Mouse (Mus musculus): Measurements from ENCODE around the gene Snx4. TPM values are rescaled to one million over a fixed set of nuclear protein-coding genes. Genes with fewer than 3 reads are reported as not detected.

Gene Snx4
- polyA plus RNA-seq (2014; fragmentation: Illumina TruSeq; extraction: RNeasy Lipid Tissue Mini Kit (QIAGEN cat#74804); ENCODE audit: low read depth, low replicate concordance): 29.5 TPM

DNA sequence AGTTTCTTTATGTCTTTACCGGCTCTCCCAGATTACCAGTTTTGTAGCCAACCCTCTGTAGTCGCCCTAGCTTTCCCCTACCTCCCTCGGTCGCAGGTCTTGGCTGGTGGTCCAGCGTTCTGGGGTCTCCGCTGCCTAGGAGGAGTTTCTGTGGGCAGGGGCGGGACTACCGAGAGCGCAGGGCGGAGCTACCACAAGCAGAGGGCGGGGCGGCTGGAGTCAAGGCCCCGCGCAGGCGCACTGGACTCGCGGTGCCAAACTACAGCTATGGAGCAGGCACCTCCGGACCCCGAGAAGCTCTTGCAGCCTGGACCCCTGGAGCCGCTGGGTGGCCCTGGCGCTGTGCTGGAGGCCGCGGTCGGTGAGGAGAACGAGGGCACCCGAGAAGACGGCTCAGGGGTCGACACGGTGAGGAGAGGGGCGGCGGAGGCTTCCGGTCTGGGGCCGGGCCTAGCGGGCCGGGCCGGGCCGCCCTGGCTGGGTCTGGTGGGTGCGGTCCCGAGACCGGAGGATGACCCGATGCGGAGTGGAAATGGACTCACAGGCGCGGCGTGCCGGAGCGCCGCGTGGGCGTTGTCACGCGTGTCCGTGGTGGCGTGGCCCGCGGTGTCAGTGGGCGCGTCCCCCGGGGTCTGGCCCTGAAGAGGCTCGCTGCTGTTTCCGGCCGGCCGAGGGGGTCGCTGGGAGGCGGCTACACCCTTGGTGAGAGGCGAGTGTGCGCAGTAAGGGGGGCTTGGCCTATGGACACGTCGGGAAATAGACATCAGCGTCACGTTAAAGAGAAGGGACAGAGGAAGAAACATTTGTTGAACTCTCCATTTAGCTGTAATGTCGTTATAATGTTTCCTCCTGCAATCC lies at the start of gene Snx4:
TSS of gene Snx4 (plus strand) at position 249 of the 858 bp plus-strand sequence.

Other genes starting within 250 kb of the Snx4 start
- 0.92 TPM for gene Iqcg, start 195.2 kb upstream of the Snx4 start, polyA plus RNA-seq (2014; fragmentation: Illumina TruSeq; extraction: RNeasy Lipid Tissue Mini Kit (QIAGEN cat#74804); ENCODE audit: low read depth, low replicate concordance)
- gene Rpl35a, start 195.0 kb upstream of the Snx4 start, polyA plus RNA-seq (2014; fragmentation: Illumina TruSeq; extraction: RNeasy Lipid Tissue Mini Kit (QIAGEN cat#74804); ENCODE audit: low read depth, low replicate concordance): 696 TPM
- gene Lmln, start 188.9 kb upstream of the Snx4 start, polyA plus RNA-seq (2014; fragmentation: Illumina TruSeq; extraction: RNeasy Lipid Tissue Mini Kit (QIAGEN cat#74804); ENCODE audit: low read depth, low replicate concordance): 1.8 TPM
- gene Osbpl11, start 66.4 kb upstream of the Snx4 start, polyA plus RNA-seq (2014; fragmentation: Illumina TruSeq; extraction: RNeasy Lipid Tissue Mini Kit (QIAGEN cat#74804); ENCODE audit: low read depth, low replicate concordance): 14.1 TPM
- 15.2 TPM for gene Zfp148, start 129.4 kb downstream of the Snx4 start, polyA plus RNA-seq (2014; fragmentation: Illumina TruSeq; extraction: RNeasy Lipid Tissue Mini Kit (QIAGEN cat#74804); ENCODE audit: low read depth, low replicate concordance)

Data from heart, adult 10 weeks (tissue).